Mouse (Mus musculus) inflammation-experienced regulatory T-cells, adult 6 months (primary cell): ENCODE data around the gene Clcnka. TPM values are rescaled to one million over a fixed set of nuclear protein-coding genes. Genes with fewer than 3 reads are reported as not detected.

Experiments used
- ATAC-seq: one replicate; pipeline ENCODE4 v1.8.0; 2017
- polyA plus RNA-seq, 3 experiments: library from polyadenylated mRNA; unstranded; fragments of 100-300 nt; shearing (Covaris generic); gene quantifications; one replicate each; pipeline ENCODE4 v1.2.1; 2017

Gene Clcnka
- polyA plus RNA-seq, 3 experiments from 2014 or later: not detected

DNA sequence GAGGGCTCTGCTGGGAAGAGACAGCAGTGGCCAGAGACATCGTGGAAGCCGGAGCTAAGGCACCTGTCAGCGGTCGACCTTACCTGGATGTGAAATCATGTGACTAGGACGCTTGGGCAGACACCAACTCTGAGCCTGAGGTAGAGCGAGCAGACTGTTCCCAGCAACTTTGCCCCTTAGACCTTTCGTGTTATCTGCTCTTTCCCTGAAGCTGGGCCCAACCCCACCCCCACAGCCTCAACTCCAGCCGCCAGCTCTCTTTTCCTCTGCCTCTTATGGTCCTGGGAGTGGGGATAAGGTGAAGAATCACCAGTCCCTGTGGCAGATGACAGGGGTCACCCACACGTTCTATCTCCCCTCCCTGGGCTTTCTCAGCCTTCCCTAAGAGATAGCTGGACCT, 22.4 kb upstream of the Clcnka start:
- no peak for ATAC-seq

DNA sequence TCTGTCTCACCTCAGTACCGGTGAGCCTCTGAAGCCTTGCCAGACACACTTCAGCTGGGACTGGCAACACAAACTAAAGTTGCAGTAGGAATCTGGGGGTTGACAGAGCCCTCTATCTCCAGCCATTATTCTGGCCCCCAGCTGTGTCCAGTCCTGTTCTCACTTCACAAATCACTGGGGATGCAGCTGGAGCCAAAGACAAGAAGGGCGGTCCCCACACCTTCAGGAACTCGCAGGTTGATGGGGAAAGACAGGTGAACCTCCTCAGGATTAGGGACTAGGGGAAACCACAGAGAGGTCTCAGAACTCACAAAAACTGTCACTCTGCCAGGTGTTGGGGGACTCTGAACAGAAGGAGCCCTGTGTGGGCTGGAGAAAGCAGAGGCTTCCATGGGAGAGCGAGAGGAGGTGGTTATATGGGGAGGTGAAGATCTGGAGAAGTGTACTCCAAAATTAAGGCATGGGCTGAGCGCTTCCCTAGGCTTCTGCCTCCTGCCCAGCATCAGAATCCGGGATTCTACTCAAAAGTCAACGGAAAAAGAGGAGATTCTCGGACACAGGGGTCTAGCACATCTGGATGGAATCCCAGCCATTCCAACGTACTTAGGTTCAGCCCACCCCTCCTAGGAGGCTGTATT, 21.8 kb upstream of the Clcnka start, which contains the start of gene Hspb7:
Gene Hspb7 (plus strand): TSS at position 588 of the 638 bp plus-strand sequence.
- ATAC-seq: no peak

DNA sequence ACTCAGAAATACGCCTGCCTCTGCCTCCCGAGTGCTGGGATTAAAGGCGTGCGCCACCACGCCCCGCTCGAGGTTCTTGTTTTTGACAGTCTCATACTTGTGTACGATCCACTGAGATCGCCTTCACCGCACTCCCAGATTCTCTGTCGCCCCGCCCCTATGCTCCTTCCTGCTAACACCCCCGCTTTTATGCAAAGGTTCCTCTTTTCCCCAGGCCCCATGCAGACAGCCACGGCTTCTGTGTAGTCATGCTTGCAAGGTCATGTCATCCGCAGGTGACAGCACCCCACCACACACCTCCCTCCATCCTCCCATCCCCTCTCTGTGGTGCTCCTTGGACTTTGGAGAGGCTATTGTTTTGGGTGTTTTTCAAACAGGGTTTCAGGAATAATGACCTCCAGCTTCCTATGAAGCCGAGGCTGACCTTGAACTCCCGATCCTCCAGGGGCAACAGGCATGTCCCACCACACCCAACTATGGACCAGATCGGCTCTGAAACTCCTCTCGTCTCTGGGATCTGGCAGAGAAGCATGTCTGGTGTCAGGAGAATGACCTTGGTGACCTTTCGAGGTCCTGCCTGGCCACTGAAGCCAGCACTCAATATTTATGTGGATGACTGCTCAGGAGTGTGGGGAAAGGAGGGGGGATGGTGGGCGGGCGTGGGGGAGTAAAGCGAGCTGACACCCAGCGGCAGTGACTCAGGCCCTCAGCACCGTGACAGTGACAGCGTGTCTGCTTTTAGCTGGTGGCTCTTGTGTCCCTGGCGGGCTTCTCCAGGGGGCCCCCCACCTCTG, 21.1 kb upstream of the Clcnka start:
- ATAC-seq: peak; percentile 52

DNA sequence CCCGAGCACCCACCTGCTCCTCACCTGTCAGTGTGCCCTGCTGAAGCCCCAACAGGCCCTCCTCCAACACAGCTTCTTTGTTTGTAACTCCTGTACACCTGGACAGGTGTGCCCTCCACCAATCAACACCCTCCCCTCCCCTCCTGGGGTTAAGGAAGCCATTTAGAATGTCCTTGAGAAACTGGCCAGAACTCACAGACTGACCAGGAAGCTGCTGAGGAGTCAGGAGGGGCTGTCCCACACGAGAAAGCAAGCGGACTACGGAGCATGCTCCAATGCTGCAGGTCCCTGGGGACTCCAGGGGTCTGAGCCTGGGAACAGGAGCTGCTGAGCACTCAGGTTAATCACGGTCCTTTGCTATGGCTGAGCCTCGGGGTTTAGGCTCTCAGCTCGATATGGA, 17.4 kb upstream of the Clcnka start, which contains the start of gene Clcnkb:
Gene Clcnkb (minus strand): TSS at position 91 of the 400 bp plus-strand sequence.
- no peak for ATAC-seq

DNA sequence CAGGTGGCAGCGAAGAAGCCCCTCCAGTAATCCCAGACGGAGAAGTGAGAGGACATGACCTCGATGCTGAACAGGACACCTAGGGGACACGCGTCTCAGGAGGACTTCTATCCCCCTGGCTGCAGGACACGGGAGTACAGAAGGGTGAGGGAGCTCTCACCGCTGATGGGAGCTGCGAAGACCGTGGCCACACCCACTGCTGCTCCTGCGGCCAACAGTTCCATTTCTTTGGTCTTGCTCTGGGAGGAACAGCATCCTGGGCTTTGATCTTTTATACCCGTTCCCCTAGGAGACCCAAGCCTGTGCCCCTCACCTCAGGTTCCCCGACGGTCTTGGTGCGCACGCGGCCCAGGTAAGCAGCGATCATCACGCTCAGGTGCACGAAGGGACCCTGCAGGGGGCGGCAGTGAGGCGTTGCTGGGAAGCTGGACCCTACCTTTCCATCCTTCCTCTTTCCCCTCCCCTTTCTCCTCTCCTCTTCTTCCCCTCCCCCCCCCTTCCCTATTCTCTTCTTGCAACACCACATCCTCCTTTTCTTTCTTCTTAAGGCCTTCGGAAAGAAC, 13.0 kb upstream of the Clcnka start:
- ATAC-seq: no peak

DNA sequence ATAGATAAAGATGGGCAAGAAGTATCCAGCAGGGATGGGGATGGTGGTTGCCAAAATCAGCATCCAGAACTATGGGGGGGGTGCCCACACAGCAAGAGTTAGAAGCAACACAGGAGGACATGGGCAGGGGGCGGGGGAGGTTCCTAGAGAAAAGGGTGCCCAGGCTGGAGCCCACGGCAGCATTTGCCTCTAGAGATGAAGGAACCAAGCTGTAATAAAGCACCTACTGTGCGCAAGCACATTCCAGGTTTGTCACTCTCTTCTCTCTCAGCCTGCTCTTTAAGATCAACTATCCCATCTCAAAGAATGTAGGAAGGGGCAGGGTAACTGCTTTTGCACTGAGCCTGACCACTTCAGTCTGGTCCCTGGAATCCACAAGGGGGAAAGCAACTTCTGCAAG, 10.1 kb upstream of the Clcnka start:
- no peak for ATAC-seq

DNA sequence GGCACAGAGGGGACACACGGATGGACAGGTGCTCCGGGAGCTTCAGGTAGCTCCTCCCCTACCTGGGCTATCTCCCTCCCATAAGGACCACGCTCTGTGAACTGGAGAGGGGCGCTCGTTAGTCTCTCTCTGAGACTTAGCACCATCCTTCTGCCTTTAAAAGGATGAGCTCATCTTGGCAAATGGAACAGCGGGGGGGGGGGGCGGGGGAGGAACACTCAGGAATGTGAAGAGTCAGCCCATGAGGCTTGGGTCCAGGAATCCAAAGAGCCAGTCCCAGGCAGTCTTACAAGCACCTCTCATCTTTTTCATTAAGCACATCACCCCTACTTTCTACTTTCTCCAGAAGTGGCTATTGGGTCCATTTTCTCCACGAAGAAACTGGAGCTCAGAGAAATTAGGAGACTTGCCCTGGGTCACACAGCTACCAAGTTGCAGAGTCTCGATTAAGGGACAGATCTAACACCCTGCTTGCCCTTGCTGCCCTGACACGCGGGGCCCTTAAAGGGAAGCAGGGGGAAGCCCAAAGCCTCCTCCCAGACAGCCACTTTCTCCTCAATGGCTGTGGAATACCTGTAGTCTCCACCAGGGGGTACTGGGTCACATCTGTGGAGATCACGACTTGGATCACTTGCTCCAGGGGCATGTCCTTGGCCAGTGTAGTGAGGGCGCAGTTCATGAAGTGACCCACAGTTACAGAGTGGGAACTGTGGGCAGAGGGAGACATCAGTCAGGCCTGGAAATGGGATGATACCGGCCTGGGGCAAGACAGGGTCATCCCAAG, 8.2 kb upstream of the Clcnka start:
- no peak for ATAC-seq

DNA sequence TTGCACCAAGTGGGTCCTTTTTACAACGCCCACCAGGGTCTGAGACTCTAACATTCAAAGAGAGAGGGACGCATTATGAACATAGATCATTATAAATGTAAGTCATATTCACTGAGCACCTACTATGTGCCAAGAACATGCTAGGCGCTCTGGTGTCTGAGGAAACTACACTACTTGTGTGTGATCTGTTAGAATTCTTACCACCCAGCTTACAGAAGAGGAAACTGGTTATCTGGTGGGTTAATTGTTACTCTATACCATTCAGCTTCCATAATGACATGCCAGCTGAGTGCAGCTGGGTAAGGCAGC, 6.7 kb upstream of the Clcnka start:
- no peak for ATAC-seq

DNA sequence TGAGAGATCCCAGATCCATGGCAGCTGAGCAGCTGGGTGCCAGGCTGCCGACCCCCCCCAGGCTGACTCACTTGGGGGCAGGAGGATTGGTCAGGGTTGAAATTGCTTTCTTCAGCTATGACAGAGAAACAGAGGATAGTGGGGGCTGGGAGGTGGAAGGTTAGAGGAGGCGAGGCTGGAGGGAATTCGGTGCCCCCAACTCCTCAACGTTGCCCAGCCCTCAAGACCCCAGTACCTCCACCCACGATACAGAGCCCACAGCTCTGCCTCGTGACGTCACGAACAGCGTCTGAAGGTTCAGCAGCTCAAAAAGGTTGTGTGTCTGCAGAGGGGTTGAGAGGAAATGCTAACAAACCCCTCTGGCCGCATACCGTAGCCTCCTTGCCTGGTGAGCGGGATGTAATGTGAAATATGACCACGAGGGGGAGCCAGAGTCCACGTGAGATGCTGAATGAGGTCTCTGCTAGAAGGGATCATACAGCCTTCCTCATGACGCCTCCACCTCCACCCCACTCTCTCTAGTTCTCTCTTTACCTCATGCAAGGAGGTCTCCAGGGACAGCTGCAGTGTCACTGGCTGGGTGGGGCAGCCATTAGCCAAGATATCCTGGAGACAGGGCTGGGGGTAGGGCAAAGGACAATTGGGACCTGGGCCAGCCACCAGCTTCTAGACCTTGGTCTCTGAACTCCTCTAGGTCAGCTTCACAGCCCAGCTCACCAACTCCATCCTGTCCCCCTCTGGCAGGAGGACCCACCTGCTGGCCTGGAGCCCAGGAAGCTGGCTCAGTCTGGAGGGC, 6.2 kb upstream of the Clcnka start:
- ATAC-seq: peak; percentile 73

DNA sequence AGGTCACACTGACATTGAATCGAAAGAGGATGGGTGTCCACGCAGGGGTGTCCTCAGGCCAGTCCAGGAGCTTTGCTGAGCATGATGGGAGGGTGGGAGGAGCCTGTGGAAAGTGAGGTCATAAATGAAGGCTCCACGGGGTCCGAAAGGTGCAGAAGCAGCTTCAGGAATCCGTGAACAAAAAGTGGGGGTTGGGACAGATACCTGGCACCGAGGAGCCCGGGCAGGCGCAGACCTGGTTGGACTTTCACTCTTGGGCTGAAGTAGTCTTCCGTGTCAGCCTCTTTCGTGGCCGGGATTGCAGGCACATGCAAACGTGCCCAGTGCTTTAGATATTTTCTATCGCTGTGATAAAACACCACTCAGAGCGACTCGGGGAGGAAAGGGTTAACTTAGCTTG, 1.6 kb upstream of the Clcnka start:
- no peak for ATAC-seq

DNA sequence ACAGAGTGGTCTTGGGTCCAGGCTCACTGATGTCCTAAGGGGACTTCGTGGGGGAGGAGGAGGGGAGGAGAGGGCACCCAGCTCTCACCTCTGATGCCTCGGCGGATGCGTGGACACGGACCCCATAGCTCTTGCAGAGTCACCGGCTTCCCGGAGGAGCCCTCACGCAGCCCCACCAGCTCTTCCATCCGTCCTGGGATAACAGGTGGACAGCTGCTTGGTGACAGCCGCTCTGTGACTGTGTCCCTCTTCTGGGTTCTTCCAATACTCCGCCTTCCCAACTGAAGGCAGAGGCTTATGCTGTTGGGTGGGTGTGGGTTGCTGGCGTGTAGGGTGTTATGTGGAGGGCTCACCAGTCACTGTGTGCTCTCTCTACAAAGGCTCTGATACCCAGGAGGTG, 663 bp downstream of the Clcnka start:
- no peak for ATAC-seq

DNA sequence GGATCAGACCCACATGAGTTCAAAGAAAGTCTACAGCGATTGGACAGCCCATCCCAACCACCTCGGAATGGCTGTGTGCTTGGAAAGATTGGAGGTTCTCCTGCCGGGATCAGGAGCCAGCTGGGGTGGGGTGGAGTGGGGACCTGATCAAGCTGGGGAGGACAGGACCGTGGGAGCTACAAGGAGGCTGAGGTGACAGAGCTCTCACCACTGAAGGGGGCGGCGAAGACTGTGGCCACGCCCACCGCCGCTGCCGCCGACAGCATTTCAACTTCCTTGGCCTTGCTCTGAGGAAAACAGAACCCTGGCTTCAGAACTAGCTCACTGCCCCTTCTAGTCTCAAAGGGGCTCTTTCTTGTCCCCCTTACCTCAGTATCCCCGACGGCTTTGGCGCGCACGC, 3.8 kb downstream of the Clcnka start:
- ATAC-seq: no peak

DNA sequence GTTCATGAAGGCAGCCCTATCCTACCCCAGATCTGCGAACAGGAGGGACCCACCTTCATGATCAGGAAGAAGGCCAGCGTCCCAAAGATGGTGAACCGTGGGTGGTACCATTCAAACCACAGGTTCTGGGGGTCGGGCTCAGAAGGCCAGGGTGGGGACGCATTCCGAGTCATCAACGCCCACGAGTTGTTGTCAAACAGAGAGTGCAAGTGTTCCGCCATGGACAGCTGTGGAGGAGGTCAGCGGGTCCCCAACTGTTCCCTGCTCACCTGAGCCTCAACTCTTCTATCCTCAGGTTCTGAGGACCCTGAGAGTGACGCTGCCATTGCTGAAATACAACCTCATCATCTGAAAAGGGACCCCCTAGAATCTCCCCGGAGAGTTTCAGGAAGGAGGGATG, 7.2 kb downstream of the Clcnka start:
- ATAC-seq: no peak

DNA sequence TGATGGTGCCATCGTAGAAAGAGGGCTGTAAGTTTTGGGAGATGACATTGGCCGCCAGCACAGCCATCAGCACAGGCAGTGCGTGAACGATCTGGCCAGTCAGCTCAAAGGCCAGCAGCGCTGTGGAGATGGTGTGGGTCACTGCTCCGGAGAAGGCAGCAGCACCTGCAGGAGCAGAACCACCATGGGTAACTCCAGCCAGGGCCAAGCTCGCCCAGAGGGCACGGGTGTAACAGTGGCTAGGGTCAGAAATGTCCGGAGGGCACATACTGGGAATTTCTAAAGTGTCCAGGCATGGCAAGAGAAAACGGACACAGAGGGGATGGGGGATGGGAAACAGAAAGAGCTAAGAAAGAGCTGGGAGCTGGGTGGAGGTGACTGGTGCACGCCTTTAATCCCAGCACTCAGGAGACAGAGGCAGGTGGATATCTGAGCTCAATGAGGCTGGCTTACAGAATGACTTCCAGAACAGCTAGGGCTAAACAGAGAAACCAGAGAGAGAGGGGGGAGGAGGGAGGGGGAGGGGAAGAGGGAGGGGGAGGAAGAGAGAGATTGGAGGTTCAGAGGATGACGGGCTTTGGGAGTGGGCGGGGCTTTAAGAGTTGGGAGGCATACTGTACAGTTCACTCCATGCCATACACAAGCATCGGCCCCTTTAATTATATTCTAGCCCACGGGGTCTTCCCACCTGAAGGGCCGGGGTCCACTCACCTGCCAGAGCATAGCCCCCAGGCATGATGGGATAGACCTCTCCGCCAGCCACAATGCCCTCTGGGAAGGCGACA, 9.0 kb downstream of the Clcnka start:
- ATAC-seq: no peak

DNA sequence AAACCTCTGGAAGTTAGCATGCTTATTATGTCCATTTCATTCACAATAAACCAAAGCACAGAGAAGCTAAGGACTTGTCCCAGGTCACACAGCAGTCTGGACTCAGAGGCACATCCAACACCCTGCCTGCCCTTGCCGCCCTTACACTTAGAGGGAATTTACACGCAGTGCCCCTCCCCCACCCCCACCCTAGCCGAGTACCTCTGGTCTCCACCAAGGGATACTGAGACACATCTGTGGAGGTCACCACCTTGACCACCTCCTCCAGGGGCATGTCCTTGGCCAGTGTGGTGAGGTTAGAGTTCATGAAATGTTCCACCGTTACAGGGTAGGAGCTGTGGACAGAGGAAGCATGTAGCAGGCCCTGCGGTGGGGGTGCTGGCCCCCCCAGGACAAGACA, 10.6 kb downstream of the Clcnka start:
- ATAC-seq: no peak

DNA sequence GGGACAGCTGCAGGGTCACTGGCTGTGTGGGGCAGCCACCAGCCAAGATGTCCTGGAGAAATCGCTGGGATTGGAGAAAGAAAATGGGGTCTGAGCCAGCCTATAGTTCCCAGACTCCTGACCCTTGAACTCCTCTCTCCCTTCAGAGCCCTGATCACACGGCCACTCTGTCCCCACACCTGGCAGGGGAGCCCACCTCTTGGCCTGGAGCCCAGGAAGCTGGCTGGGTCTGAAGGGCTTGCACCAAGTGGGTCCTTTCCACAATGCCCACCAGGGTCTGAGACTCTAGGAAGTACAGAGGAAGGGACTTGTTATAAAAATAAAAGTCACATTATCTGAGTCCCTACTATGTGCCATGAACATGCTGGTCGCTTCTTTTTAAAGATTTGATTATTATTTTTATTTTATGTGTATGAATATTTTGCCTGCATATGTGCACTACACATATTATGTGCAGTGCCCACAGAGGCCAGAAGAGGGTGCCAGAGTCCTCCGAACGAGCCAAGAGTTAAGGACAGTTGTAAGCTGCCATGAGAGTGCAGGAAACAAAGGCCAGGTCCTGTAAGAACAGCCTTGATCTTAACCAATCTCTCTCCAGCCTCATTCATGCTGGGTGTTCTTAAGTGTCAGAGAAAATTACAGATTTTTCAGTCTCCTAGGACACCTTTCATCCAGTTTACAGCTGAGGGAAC, 11.3 kb downstream of the Clcnka start:
- peak; percentile 67 for ATAC-seq

DNA sequence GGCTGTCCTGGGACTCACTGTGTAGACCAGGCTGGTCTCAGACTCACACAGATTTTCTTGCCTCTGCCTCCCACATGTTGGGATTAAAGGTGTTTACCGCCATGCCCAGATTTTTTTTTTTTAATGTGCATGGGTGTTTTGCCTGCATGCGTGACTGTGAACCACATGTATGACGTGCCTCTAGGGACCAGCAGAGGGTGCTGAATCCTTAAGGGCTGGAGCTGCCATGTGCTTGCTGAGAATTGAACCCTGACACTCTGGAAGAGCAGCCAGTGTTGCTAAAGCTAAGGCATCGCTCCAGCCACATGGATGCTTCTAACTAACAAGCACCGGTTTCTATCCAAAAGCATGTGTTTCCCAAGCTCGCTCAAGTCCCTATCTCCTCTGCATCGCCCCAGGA, 12.4 kb downstream of the Clcnka start:
- no peak for ATAC-seq

DNA sequence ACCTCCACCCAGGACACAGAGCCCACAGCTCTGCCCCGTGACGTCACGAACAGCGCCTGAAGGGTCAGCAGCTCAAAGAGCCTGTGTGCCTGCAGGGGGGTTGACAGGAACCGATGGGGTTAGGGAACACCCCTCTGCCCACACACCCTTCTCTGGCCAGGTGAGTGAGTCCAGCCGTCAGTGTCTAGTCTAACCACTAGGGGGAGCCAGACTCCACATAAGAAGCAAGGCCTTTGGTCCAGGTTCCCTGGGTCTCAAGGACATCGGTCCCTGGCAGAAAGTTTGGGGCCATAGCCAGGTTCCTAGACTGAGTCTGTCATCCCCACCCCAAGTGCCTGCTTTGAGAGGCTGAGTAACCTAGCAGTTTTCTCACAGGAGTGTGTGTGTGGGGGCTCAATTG, 13.2 kb downstream of the Clcnka start:
- ATAC-seq: peak; percentile 28

DNA sequence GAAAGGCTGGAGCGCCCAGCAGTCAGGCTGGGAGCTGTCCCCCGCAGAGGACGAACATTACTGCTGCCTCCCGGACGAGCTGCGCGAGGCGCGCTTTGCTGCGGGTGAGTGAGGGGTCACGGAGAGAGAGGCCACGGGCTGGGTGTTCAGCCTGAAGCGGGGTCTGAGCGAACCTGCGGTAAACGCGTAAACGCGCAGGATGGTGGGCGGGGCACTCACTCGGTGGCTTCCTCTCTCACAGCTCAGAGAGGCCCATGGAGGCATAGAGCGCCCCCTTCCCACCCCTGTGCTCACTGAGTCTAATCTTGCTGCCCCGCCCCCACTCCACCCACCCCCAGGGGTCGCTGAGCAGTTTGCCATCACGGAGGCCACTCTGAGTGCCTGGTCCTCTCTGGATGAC, 16.1 kb downstream of the Clcnka start:
- no peak for ATAC-seq

DNA sequence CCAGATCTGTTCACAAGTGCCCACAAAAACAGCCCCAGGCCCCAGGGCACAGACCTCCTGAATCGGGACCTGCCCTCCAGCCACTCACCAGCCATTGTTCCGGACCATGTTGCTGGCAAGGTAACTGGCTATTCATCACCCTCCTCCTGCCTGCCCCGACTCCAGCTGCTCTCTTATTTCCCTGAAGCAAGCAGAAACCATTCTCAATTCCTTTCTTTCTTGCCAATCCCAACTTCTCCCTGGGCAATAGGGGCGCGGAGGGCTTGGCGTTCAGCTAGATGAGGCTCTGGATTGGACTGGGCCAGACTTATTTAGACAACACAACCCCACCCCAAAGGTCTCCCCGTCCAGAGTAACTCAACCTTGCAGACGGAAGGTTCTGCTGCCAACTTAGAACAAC, 18.9 kb downstream of the Clcnka start:
- no peak for ATAC-seq

DNA sequence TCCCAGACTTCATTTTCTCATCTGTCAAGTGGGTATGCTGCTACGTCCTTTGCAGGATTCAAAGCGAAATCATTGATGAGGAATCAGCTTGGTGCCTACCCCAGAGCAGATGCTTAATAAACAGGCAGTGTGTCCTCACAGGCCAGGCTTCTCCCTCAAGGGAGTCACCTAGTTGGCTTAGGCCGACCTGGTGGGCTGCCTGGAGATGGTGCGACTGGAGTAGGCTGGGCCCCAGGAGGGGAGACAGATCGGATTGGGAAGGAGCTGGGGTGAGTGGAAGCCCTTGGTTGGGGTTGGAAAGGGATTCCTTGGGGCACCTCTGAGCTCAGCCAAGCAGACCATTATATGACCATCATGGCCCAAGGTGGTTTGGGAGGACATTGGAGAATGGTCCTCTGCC, 26.1 kb downstream of the Clcnka start:
- no peak for ATAC-seq
